Mouse (Mus musculus) monocyte, adult 2 months (primary cell): Measurements from ENCODE around the gene Card9.

ENCODE experiments used
- DNase-seq, 2 experiments: peaks; one replicate each; pipeline ENCODE4 v3.0.0; 2022; ENCODE audit warnings: low spot score in 2 of 2, low read depth in 1 of 2

The Card9 gene

DNA sequence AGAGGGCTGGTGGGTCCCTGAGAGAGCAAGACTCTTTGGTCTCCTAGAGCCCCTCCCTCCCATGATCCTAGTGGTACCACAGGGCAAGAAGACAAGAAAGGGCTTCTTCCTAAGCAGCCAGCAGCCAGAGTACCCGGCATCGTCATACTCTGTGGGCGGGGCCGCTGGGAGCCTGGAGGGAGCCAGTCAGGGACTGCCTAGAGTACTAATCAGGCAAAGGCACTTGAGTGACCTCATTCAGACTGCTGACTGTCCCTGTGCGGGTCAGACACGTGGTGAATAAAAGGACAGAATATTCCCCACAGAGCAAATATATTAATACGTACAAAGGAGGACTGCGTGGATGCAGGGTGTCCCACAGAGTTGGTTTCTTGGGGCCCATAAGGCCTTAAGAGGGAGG, 31.3 kb downstream of the Card9 start:
- no peak for DNase-seq

DNA sequence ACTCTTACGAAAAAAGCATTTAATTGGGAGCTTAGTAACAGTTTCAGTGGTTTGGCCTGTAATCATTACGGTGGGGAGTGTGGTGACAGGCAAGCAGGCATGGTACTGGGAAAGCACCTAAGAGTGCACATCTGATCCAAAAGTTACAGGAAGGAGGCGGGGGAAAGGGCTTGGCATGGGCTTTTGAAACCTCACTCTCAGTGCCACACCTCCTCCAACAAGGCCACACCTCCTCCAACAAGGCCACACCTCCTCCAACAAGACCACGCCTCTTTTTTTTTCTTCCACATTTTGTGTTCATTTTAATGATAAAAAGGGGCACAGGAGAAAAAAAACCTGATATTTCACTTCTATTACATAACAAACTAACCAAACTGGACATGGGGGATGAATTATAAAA, 32.9 kb downstream of the Card9 start:
- DNase-seq, result no peak

DNA sequence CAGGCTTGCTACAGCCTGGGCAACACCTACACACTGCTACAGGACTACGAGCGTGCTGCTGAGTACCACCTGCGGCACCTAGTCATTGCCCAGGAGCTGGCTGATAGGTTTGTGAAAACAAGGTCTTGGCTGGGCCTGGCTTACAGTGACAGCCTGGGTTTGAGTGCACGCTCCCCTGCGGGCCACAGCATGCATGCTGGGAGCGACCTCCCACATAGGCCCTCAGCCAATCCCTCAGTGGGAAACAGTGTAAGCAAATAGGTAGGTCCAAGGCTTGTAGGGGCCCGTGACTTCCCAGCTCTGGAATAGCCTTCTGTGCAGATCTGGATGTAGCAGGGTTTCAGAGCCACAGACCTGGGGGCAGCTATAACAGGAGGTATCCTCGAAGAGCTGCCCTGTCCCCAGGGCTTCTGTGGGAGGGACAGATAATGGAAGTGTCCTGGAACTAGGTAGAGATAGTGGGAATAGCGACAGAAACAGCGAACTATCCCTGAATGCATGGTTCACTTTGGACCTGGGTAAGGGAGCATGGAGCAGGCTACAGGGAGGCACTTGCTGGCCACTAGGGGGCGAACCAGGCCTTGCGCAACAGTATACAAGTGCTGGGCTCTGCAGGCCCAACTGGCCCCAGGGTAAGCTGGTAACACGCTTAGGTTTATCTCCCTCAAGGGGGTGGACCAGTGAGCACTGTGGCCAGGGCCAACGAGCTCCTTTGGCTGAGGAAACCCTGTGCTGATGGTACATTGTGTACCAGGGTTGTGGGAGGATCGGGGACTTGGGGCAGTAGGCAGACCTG, 35.1 kb downstream of the Card9 start:
- DNase-seq, result peak in 1 of 2 experiments; percentile 44

- DNase-seq, result no peak
Observed at GRCm38 (mm10) chr2:26324917-26325316, 35.8 kb downstream of the Card9 start.

- no peak for DNase-seq
Observed at GRCm38 (mm10) chr2:26323589-26324325, 37.0 kb downstream of the Card9 start.

DNA sequence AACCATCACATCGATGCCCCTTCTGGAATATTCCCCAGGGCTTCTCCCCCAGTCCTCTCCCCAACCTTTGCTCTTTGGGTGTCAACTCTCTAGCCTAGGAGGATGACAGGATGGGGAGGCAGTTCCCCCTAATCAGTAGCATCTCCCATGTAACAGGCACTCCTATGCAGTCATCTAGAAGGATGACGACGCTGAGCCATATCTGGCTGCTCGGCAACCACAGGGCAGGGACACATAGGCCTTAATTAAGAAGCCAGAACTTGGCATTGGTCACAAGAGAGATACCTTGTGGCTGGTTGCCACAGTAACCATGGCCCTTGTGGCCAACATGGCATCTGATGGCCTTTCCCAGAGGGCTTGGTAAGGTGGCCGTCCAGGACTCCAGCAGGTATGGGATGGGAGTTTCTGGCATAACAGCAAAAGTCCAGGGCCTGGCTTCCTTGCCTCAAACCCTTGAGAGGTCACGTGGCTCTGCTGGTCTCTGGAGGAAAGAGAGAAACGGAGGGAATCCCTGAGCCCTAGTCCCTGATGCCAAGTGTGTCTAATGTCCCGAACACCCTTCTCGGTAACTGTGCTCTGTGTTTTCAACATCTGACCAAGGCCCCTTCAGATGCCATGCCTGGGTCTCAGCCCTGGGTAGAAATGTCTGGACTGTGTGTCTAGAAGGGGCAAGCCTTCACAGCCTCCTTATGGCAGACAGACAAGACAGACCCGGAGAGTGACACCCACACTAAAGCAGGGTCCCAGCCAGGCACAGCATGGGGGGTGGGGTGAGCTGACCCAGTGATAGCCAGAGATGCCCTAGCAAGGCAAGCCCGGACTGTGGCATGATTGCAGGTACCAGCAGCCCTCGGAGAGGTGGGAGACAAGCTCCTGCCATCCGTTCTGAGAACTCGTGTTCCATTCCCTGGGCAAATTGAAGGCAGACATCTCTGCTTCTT, 40.2 kb downstream of the Card9 start:
- DNase-seq, result no peak

DNA sequence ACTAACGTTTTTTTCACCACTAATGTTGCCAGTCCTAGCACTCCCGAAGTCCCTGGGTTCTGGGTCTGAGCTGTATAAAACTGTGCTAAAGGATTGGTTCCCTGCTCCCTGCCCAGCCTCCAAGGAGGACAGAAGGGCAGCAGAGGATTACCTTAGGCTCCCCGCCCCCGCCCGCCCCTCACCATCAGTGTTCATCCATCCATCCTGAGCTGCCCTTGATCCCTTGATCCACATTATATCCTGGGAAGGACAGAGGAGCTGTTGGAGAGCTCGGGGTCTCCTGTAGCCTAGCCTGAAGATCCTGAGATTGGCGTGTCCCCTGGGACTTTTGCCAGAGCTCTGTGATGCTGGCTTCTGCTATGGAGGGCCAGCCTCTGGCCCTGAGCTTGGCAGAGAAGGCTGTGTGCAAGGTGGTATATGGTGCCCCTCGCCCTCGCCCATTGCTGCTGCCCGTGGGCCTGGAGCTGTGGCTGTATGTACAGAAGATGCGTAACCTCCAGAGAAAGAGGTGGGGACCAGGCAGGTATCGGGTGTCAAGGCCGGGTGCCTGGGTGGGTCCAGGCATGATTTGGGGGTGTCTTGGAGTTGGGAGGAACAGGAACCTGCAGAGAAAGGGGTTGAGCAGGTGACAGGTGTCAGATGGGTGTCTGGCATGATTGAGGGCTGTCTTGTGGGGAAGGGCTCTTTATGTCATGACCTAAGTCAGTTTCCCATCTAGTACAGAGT, 41.0 kb downstream of the Card9 start:
- DNase-seq, result no peak

DNA sequence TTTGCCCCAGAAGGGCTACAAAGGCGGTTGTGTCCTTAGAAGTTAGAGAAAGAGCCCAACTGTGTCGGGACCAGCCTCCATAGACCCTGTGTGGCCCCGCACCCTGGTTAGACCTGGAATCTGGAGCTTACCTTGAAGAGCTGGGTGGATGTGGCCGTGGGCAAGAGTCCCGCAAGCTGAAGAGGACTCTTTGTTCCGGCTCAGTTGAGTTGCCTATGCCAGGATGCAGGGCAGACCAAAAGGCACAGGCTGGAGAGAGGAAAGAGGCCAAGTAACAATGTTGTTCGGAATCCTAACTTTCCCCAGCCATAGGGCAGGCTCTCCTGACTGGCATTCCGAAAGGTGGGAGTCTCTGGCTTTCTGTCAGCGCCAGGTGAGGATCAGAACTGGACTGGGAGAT, 41.6 kb downstream of the Card9 start:
- DNase-seq, result no peak

GRCm38 (mm10) chr2:26317991-26318672, 42.6 kb downstream of the Card9 start:
- DNase-seq, result no peak

DNA sequence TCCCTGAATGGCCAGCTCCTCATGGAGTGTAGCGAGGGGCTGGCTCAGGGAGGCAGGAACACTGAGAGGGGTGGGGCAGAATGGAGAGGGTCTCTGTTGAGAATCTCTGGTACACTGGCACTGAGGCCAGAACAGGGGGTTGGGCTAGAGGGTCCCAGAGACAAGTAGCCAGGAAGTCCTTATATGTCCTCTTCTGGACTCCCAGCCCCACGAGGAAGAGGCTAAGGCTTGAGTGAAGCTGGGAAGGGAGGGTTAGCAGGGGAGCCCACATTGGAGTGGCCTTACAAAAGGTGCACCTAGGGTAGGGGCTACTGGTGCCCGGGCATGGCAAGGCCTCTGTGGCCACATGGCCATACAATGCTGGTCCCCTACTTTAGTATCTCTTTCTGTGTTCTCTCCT, 43.3 kb downstream of the Card9 start:
- no peak for DNase-seq

- no peak for DNase-seq
Observed at GRCm38 (mm10) chr2:26316576-26317246, 44.0 kb downstream of the Card9 start.

- DNase-seq, result no peak
Observed at GRCm38 (mm10) chr2:26315925-26316311, 44.8 kb downstream of the Card9 start.

- peak in 1 of 2 experiments; percentile 50 for DNase-seq
Observed at GRCm38 (mm10) chr2:26315072-26315924, 45.4 kb downstream of the Card9 start, which contains the start of gene Gpsm1. TSS of gene Gpsm1 (plus strand) at chr2:26315515.

DNA sequence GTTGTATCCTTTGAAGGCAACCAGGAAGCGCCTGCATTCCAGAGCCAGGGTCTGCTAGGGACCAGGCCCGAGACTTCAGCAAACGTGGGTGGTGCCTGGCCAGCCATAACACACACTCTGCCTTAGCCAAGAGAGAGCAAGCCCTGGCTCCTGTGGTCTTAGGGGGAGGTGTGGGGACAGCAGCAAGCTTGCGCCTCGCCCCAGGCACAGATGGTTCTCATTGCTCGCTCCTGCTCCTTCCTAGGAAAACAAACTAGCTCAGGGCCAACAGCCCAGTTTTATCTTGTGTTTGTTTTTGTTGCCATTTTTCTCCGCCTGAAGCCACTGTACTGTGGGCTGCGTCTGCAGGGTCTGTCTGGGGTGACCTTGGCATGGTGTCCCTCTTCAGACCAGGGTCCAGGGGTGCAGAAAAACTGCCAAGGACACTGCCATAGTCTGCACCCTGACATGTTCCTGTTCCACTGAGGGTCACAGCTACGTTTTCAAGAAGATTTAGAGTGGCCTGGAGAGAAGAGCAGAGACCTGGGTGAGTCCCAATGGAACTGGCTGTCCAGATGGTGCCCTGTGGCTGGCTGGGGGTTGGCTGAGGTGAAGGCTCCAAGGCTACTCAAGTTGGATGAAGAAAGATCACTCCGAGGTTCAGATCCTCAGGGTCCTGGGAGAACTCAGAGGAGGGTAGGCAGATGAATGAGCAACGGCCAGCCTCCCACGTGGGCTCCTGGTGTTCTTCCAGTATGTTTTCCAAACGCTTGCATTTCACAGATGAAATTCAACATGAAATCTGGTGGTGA, 46.2 kb downstream of the Card9 start:
- DNase-seq, result no peak

GRCm38 (mm10) chr2:26313394-26313793, 47.3 kb downstream of the Card9 start:
- no peak for DNase-seq

GRCm38 (mm10) chr2:26312812-26313211, 47.9 kb downstream of the Card9 start:
- no peak for DNase-seq

GRCm38 (mm10) chr2:26311936-26312335, 48.8 kb downstream of the Card9 start:
- no peak for DNase-seq

- DNase-seq, result no peak
Observed at GRCm38 (mm10) chr2:26309739-26310138, 51.0 kb downstream of the Card9 start.
